Mouse (Mus musculus): Measurements from ENCODE around the gene Dleu7. TPM values are rescaled to one million over a fixed set of nuclear protein-coding genes. Genes with fewer than 3 reads are reported as not detected.

Dleu7 gene
- total and polyA plus RNA-seq, 2 experiments from 2014 or later = 19.6 to 30.1 TPM

DNA sequence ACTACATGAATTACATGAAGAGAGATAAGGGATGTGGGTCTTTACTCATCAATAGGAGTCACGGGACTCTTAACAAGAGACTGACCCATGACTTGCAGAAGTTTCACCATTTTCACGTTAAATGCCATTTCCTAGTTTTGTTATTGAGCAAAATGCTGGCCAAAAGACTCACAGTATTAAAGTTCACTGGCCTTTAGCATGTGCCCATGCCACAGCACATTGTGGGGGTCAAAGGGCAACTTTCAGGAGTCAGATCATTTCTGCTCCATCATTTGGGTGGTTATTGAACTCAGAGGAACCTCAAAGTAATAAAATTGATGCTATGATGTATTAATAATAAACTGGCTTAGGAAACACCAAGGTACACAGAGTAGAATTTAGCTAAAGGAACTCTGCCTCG lies 36.8 kb upstream of the Dleu7 start:
- Histone ChIP-seq H3K27ac (ENCODE audit: low read depth, low read length) (no peak overlapping the region), H3K4me1 (ENCODE audit: insufficient read depth) (peaks cover 13% of the 10 kb centered on the region), H3K4me3 (ENCODE audit: low read depth, low read length) (no peak overlapping the region), H3K36me3 (ENCODE audit: insufficient read depth) (no peaks in the 10 kb centered on the region), H3K9me3 (ENCODE audit: low read length) (no peaks in the 10 kb centered on the region), H3K27me3 (ENCODE audit: insufficient read depth, low read length) (no peaks in the 10 kb centered on the region), H3K4me2 (ENCODE audit: low read depth) (no peak overlapping the region), H3K9ac (no peak overlapping the region)
- 82% methylated on average over 3 of the region's 3 CpGs for WGBS
- ATAC-seq (no peak), DNase-seq (no peak)
- no peak for TF ChIP-seq CTCF (IDR thresholded peaks at IDR 0.05; ENCODE audit: low read depth)

DNA sequence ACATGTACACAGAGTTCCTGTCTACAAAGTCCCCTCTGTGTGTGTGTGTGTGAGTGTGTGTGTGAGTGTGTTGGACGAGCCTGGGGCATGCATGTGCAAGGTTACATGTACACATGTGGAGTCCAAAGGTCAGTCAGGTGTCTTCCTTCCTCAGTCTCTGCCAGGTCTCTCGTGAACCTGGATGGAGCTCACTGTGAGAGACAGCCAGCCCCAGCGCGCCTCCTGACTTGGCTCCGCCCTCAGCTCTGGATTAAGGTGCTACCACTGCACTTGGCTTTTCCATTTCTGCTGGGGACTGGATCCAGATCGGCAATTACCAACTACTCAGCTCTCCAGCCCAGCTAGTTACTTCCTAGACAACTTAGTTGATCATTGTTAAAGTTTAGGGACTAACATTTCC lies 35.8 kb upstream of the Dleu7 start:
- no peak for TF ChIP-seq CTCF (IDR thresholded peaks at IDR 0.05; ENCODE audit: low read depth)
- ATAC-seq = no peak
- H3K27ac ChIP-seq (ENCODE audit: low read depth, low read length) = no peak overlapping the region
- H3K27me3 ChIP-seq (ENCODE audit: insufficient read depth, low read length) = no peaks in the 10 kb centered on the region
- peaks cover 13% of the 10 kb centered on the region for H3K4me1 ChIP-seq (ENCODE audit: insufficient read depth)
- no peak overlapping the region for H3K4me3 ChIP-seq (ENCODE audit: low read depth, low read length)
- no peak for DNase-seq
- H3K9ac ChIP-seq = no peak overlapping the region
- H3K4me2 ChIP-seq (ENCODE audit: low read depth) = no peak overlapping the region
- H3K9me3 ChIP-seq (ENCODE audit: low read length) = no peaks in the 10 kb centered on the region
- H3K36me3 ChIP-seq (ENCODE audit: insufficient read depth) = no peaks in the 10 kb centered on the region
- 49% methylated on average over 6 of the region's 6 CpGs for WGBS

GRCm38 (mm10) chr14:62327171-62327570 lies 34.3 kb upstream of the Dleu7 start:
- WGBS = 8% methylated on average over 2 of the region's 2 CpGs
- Histone ChIP-seq H3K27ac (ENCODE audit: low read depth, low read length) (no peak overlapping the region), H3K36me3 (ENCODE audit: insufficient read depth) (no peaks in the 10 kb centered on the region), H3K4me1 (ENCODE audit: insufficient read depth) (peaks cover 5% of the 10 kb centered on the region; the same call in 1 of the 2 replicates), H3K27me3 (ENCODE audit: insufficient read depth, low read length) (no peaks in the 10 kb centered on the region), H3K9ac (no peak overlapping the region), H3K4me2 (ENCODE audit: low read depth) (no peak overlapping the region), H3K4me3 (ENCODE audit: low read depth, low read length) (no peak overlapping the region), H3K9me3 (ENCODE audit: low read length) (no peaks in the 10 kb centered on the region)
- DNase-seq = no peak
- TF ChIP-seq CTCF (IDR thresholded peaks at IDR 0.05; ENCODE audit: low read depth) = no peak
- peak; percentile 42; the same call in 1 of the 2 replicates for ATAC-seq

GRCm38 (mm10) chr14:62326026-62326425 lies 33.2 kb upstream of the Dleu7 start:
- Histone ChIP-seq H3K4me1 (ENCODE audit: insufficient read depth) (no peaks in the 10 kb centered on the region), H3K27me3 (ENCODE audit: insufficient read depth, low read length) (no peaks in the 10 kb centered on the region), H3K36me3 (ENCODE audit: insufficient read depth) (no peaks in the 10 kb centered on the region), H3K4me2 (ENCODE audit: low read depth) (no peak overlapping the region), H3K27ac (ENCODE audit: low read depth, low read length) (no peak overlapping the region), H3K9me3 (ENCODE audit: low read length) (no peaks in the 10 kb centered on the region), H3K9ac (no peak overlapping the region), H3K4me3 (ENCODE audit: low read depth, low read length) (no peak overlapping the region)
- ATAC-seq (no peak), DNase-seq (no peak)
- 79% methylated on average over 3 of the region's 3 CpGs for WGBS
- TF ChIP-seq CTCF (IDR thresholded peaks at IDR 0.05; ENCODE audit: low read depth) = no peak

GRCm38 (mm10) chr14:62324943-62325342 lies 32.1 kb upstream of the Dleu7 start:
- Histone ChIP-seq H3K36me3 (ENCODE audit: insufficient read depth) (no peaks in the 10 kb centered on the region), H3K9ac (no peak overlapping the region), H3K9me3 (ENCODE audit: low read length) (no peaks in the 10 kb centered on the region), H3K27me3 (ENCODE audit: insufficient read depth, low read length) (no peaks in the 10 kb centered on the region), H3K4me1 (ENCODE audit: insufficient read depth) (no peaks in the 10 kb centered on the region), H3K4me3 (ENCODE audit: low read depth, low read length) (no peak overlapping the region), H3K27ac (ENCODE audit: low read depth, low read length) (no peak overlapping the region), H3K4me2 (ENCODE audit: low read depth) (no peak overlapping the region)
- WGBS = 92% methylated on average over 5 of the region's 5 CpGs
- ATAC-seq (no peak), DNase-seq (no peak)
- no peak for TF ChIP-seq CTCF (IDR thresholded peaks at IDR 0.05; ENCODE audit: low read depth)

GRCm38 (mm10) chr14:62323457-62323856 lies 30.6 kb upstream of the Dleu7 start:
- 81% methylated on average over 5 of the region's 5 CpGs for WGBS
- Histone ChIP-seq H3K9me3 (ENCODE audit: low read length) (no peaks in the 10 kb centered on the region), H3K27me3 (ENCODE audit: insufficient read depth, low read length) (no peaks in the 10 kb centered on the region), H3K27ac (ENCODE audit: low read depth, low read length) (no peak overlapping the region), H3K36me3 (ENCODE audit: insufficient read depth) (no peaks in the 10 kb centered on the region), H3K4me2 (ENCODE audit: low read depth) (no peak overlapping the region), H3K4me3 (ENCODE audit: low read depth, low read length) (no peak overlapping the region), H3K4me1 (ENCODE audit: insufficient read depth) (no peaks in the 10 kb centered on the region), H3K9ac (no peak overlapping the region)
- TF ChIP-seq CTCF (IDR thresholded peaks at IDR 0.05; ENCODE audit: low read depth) = no peak
- ATAC-seq (no peak), DNase-seq (no peak)

- no peak overlapping the region for H3K4me3 ChIP-seq (ENCODE audit: low read depth, low read length)
- WGBS = 18% methylated on average over 6 of the region's 6 CpGs
- peak; percentile 51; the same call in 1 of the 2 replicates for ATAC-seq
These were observed 29.9 kb upstream of the Dleu7 start for GRCm38 (mm10) chr14:62322581-62323344.

More at GRCm38 (mm10) chr14:62322581-62323344, 29.9 kb upstream of the Dleu7 start:
- H3K9me3 ChIP-seq (ENCODE audit: low read length) = no peaks in the 10 kb centered on the region
- no peak overlapping the region for H3K4me2 ChIP-seq (ENCODE audit: low read depth)
- no peak for DNase-seq
- H3K36me3 ChIP-seq (ENCODE audit: insufficient read depth) = no peaks in the 10 kb centered on the region
- H3K4me1 ChIP-seq (ENCODE audit: insufficient read depth) = no peaks in the 10 kb centered on the region
- H3K27me3 ChIP-seq (ENCODE audit: insufficient read depth, low read length) = no peaks in the 10 kb centered on the region
- no peak for TF ChIP-seq CTCF (IDR thresholded peaks at IDR 0.05; ENCODE audit: low read depth)
- H3K9ac ChIP-seq = no peak overlapping the region
- no peak overlapping the region for H3K27ac ChIP-seq (ENCODE audit: low read depth, low read length)

Data from forebrain, postnatal 0 days (tissue).